Mouse (Mus musculus) ES-Bruce4 (cell line): Measurements from ENCODE around the gene Erfe.

Experiments
- CTCF ChIP-seq: IDR thresholded peaks from one replicate; pipeline ENCODE4 v1.8.1; 2011; ENCODE audit warnings: low read depth, low read length
- EP300 ChIP-seq: IDR thresholded peaks from 2 replicates; pipeline ENCODE4 v1.6.1; 2011; ENCODE audit warnings: low read depth, low read length; ENCODE audit not compliant: insufficient read depth
- POLR2A ChIP-seq: IDR thresholded peaks from one replicate; pipeline ENCODE4 v1.8.1; 2011; ENCODE audit warnings: low read length; ENCODE audit not compliant: insufficient read depth

GRCm38 (mm10) chr1:91404976-91405375, 38.7 kb downstream of the Erfe start:
- TF ChIP-seq POLR2A (no peak), EP300 (no peak), CTCF (no peak)
